Mouse (Mus musculus): ENCODE results near the gene Fgfr2.

Gene Fgfr2

DNA sequence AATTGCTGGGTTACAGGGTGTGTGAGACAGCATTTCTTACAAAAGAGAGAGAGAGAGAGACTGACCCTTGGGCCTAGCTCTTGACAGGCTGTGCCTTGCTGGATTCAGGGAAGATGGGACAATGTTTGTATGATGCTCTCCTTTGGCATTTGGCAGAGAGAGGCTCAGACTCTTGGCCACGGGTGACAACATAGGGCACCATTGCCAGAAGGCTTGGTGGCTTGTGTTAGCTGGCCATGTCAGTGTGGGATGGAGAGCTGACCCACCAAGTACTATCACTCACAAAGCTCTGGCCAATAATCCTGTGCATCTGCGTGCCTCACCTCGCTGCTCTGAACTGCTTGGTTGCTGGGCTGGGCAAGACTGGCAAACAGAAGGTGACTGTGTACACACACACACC lies 112.7 kb downstream of the Fgfr2 start:
- no peak for DNase-seq (ENCODE audit: low read depth in 2 of 2, low spot score in 2 of 2)

DNA sequence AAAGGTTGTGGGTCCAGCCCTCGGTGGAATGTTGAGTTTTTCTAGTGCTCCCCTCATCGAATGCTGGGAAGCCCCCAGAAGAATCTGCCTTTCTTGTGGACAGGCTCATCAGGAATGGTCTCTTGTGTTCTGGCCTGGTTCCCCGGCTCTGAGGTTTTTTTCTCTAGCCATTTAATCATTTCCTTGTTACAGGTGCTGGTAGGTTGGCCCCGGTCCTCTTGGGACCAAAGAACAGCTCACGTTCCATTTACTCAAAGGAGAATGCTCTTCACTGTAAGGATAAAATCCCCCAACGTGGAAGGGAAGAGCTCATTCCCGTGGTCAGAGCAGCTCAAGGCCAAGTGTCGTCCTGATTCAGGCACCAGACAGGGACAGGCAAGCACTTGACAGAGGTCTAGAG lies 113.5 kb downstream of the Fgfr2 start:
- DNase-seq (ENCODE audit: low read depth in 2 of 2, low spot score in 2 of 2): no peak

GRCm38 (mm10) chr7:133008663-133009062 lies 114.5 kb downstream of the Fgfr2 start:
- DNase-seq (ENCODE audit: low read depth in 2 of 2, low spot score in 2 of 2): no peak

- no peak for DNase-seq (ENCODE audit: low read depth in 2 of 2, low spot score in 2 of 2)
Measured at GRCm38 (mm10) chr7:133007343-133007742, 115.8 kb downstream of the Fgfr2 start.

DNA sequence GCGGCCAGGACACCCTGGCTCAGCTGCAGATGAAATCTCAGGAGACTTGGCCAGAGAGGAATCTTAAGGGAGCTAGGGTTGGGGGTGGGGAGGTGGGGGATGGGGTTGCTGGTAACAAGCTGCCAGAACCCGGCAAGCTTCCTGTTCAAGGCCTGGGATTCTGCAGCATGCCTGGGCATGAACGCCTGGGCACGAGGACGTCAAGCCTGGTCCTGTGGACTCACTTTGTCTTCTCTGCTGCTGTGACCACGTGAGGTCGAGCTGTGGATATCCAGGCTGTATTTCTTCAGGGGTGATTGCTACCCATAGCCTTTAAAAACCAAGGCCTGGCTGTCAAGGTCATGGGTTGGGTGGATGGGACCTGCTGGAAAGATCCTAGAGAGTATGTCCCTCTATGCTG lies 117.4 kb downstream of the Fgfr2 start:
- no peak for DNase-seq (ENCODE audit: low read depth in 2 of 2, low spot score in 2 of 2)

DNA sequence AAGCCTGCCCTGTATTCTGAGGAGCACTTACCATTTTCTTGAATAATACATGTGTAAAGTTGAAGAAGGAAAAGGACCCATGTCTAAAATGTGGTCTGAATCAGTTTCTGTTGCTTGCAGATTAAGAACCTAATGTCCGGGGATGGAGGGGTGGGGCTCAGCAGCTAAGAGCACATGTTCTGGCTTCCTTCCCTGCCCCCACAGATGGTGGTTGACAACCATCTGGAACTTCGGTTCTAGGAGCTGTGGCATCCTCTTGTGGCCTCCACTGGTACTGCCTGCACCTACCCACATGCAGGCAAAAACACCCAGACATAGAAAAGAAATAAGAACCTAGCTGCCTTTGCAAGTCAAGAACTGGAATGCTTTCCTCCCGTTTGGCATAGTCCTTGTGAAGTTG lies 119.7 kb downstream of the Fgfr2 start:
- peak; percentile 26 to 44 for DNase-seq (ENCODE audit: low read depth in 2 of 2, low spot score in 2 of 2)

GRCm38 (mm10) chr7:133002271-133002670 lies 120.9 kb downstream of the Fgfr2 start:
- DNase-seq (ENCODE audit: low read depth in 2 of 2, low spot score in 2 of 2): no peak

DNA sequence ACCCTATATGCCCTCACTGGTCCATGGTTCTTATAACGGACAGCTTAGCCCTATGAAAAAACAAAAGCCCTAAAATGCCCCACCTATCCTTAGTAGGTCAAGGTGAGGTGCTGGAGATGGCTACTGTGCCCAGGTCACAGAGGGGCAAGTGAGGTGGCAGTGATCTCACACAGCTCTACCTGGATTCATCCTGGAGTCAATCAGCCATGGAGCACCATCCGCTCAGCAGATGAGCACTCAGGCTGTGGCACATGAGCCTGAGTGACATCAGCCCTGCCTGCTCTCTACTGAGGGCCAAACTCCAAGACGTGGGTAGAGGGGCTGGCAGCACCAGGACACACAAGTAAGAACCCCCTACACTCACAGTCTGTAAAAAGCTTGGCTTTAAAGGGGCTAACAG lies 121.8 kb downstream of the Fgfr2 start:
- no peak for DNase-seq (ENCODE audit: low read depth in 2 of 2, low spot score in 2 of 2)

DNA sequence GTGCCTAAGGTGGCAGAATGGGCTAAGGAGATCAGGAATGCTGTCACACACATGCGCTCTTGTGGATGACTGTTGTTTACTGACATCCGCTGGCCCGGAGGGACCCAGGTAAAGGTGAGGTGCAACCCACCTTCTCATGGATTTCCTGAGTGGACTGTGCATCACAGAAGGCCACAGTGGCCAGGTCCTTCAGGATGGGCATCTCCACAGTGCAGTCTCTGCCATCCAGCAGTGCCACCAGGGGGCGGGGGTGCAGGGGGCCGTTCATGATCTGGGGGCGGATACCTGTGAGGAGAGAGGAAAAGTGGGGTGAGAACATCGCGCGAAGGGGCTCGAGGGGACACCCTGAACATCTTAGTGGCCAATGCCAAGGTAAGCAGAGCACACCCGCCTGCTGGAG lies 124.1 kb downstream of the Fgfr2 start:
- no peak for DNase-seq (ENCODE audit: low read depth in 2 of 2, low spot score in 2 of 2)

DNA sequence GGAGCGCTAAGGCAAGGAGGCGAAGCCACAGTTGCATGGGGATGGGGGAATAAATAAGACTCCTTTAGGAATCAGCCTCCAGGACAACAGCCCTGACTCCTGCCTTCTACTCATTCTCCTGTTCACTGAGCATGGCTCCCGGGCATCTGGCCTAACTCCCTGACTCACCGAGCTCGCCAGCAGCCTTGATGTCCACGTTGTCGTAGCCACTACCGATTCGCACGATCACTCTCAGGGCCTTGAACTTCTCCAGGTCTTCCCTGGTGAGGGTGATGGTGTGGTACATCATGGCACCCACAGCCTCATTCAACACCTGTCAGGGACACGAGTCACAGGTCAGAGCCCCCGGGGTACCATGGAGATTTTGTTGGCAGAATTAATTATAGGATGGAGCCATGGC lies 124.5 kb downstream of the Fgfr2 start:
- DNase-seq (ENCODE audit: low read depth in 2 of 2, low spot score in 2 of 2): no peak

DNA sequence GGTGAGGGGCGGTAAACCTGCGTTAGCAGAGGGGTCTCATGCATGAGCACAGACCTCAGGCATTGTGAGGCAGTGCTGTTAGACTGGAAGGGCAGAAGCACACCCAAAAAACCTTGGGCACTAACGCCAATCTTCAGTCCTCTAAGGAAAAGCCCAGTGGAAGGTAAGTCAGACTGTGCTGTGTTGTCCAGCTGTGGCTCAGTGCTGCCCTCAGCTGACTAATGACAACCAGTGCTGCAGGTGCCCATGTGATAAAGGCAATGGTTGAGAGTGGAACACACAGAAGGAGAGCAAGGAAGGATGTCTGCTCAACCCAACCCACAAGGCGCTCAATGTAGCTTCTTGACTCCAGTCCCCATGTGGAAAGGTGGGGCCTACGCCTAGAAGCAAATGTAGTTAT lies 126.8 kb downstream of the Fgfr2 start:
- DNase-seq (ENCODE audit: low read depth in 2 of 2, low spot score in 2 of 2): no peak

GRCm38 (mm10) chr7:132994628-132995191 lies 128.4 kb downstream of the Fgfr2 start:
- DNase-seq (ENCODE audit: low read depth in 2 of 2, low spot score in 2 of 2): no peak

DNA sequence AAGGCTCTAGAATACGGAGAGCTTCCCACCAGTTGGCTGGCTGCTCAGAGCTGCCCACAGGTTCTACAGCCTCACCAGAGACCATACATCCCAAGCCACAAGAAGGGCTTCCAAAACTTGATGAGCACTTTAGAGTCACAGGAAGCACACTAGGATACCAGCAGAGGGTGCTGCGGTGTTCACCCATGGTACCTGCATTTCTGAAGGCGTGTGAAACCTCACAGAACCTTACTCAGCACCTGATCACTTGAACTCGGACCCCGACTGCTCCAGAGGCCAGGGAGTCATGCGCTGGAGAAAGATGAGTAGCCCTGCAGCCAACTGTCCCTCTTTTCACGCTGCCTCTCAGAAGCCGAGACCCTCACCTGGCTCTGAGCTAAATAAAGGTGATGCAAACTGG lies 129.0 kb downstream of the Fgfr2 start:
- no peak for DNase-seq (ENCODE audit: low read depth in 2 of 2, low spot score in 2 of 2)

- DNase-seq (ENCODE audit: low read depth in 2 of 2, low spot score in 2 of 2): no peak
Measured at GRCm38 (mm10) chr7:132992967-132993615, 130.1 kb downstream of the Fgfr2 start.

DNA sequence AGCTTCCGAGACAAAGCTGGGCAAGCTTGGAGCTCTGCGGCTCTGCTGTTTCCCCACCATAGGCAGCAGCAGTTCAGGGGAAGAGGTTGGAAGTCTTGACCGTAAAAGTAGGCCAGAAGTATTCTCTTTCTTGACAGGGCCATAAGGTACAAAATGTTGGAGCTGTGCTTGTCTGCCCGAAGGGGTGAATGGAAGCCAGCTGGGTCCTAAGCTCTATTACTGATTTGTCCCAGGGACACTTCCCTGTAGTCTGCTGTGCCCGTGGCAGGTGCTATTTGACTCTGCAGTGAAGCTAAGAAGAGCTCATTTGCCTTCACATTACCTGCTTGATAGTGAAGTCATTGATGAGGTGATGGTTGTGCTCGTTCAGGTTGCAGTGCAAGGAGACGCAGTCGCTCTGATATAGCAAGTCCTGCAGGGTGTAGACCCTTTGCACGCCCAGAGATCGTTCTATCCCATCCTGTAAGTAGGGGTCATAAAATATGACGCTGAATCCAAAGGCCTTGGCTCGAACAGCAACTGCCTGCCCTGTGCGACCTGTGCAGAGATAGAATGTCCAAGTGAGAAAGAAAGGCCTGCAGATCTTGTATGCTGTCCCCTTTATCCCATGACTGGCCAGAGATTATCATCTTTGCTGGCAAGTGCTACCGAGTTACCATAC lies 131.8 kb downstream of the Fgfr2 start:
- no peak for DNase-seq (ENCODE audit: low read depth in 2 of 2, low spot score in 2 of 2)

GRCm38 (mm10) chr7:132989839-132990238 lies 133.3 kb downstream of the Fgfr2 start:
- DNase-seq (ENCODE audit: low read depth in 2 of 2, low spot score in 2 of 2): no peak

GRCm38 (mm10) chr7:132982639-132983038 lies 140.5 kb downstream of the Fgfr2 start:
- DNase-seq (ENCODE audit: low read depth in 2 of 2, low spot score in 2 of 2): no peak

GRCm38 (mm10) chr7:132977981-132978380 lies 145.2 kb downstream of the Fgfr2 start:
- DNase-seq (ENCODE audit: low read depth in 2 of 2, low spot score in 2 of 2): no peak

DNA sequence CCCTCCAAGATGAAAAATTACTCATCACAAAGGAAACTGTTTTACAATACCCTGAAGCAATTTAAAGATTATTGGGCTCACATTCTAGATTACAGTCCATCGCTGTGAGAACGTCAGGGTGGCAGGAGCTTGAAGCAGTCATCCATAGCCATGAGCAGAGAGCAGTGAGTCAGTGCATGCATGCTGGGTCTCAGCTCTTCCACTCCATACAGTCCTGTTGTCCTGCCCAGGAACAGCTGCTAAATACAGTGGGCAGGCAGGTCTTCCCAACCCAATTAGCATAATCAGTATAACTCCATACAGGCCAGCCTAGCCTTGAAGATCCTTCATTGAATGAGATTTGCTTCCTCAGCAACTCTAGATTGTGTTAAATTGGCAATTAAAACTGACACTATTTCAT lies 147.1 kb downstream of the Fgfr2 start:
- no peak for DNase-seq (ENCODE audit: low read depth in 2 of 2, low spot score in 2 of 2)

DNA sequence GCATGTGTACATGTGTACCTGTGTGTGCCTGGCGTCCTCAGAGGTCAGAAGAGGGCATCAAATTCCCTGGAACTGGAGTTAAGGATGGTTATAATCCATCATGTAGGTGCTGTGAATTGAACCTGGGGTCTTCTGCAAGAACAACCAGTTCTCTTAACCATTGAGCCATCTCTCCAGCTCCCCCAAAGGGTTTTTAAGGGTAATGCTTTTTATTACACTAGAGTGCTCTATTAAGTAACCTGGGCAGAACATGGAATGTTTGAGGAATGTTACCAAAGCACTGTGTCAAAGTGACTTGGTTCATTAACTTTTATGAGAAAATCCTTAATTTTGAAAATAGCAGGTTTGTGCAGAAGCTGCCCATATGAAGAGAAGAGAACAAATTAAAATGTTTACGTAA lies 151.1 kb downstream of the Fgfr2 start:
- no peak for DNase-seq (ENCODE audit: low read depth in 2 of 2, low spot score in 2 of 2)

DNA sequence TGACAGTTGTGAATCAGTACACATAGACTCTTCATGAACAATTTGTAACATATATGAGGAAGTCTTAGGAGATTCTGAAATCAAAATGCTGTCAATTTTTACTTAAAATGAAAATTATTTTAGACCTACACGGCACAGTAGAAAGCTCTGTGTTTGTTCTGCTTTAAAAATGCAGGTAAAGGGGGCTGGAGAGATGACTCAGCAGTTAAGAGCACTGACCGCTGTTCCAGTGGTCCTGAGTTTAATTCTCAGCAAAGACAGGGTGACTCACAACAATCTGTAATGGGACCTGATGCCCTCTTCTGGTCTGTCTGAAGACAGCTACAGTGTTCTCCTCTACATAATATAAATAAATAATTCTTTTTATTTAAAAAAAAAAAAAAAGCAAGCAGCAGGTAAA lies 157.4 kb downstream of the Fgfr2 start:
- DNase-seq (ENCODE audit: low read depth in 2 of 2, low spot score in 2 of 2): no peak

DNA sequence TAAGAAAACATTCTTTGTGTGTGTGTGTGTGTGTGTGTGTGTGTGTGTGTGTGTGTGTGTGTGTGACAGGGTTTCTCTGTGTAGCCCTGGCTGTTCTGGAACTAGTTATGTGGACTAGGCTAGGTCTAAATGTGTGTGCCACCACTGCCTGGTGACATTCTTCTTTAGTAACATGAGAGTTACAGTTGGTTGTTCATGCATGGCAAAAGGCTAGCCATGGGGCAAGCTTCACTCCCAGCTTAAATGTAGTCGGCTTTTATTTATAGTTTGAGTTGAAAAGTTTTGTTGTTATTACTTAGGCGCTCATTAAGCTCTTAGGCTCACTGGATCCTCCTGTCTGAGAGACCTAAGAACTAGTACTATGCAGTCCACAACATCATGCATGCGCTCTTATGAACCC lies 158.8 kb downstream of the Fgfr2 start:
- no peak for DNase-seq (ENCODE audit: low read depth in 2 of 2, low spot score in 2 of 2)

GRCm38 (mm10) chr7:132950613-132951012 lies 172.5 kb downstream of the Fgfr2 start:
- no peak for DNase-seq (ENCODE audit: low read depth in 2 of 2, low spot score in 2 of 2)
